Mouse (Mus musculus): ENCODE results near the gene Cp. TPM values are rescaled to one million over a fixed set of nuclear protein-coding genes. Genes with fewer than 3 reads are reported as not detected.
"Not testable (repeated sequence)": the region's sequence is repeated elsewhere in the genome, so short reads cannot be mapped to it uniquely, and the experiment has no call there.

The Cp gene
- total RNA-seq (2012; rRNA removed) (3.8 and 4.8 TPM in 2 replicates), total RNA-seq (2014; rRNA removed) (0.28 and 0.54 TPM in 2 replicates), polyA plus RNA-seq (2012; ENCODE audit: insufficient read length, low read depth) (0.33 TPM in 1 of 2 replicates, not detected in the other)

DNA sequence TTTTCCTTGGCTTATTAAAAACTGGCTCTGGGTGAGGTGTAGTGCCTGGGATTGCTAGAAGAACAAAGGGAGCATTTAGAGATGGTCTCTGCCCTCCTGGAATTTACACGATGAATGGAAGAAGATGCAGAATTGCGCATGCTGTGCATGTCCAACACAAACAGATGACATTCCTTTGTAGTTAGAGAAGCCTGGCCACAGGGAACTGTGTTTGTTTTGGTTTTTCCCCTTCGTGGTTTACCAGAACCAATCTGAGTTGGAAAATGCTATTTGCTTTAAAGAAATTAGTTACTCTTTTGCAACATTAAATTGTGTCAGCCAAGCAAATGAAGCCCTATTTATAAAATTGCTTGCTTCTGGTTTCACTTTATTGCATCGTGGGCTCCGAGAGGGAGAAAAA, at the start of gene Cp:
Cp (plus strand) TSS at position 170 of the 400 bp plus-strand sequence.
- peak within 1 kb of the TSS; percentile 70 for H3K4me2 ChIP-seq (ENCODE audit: insufficient read depth, low read depth, poor library complexity, severe bottlenecking)
- H3K27ac ChIP-seq (ENCODE audit: insufficient read depth, low read depth): no peak within 1 kb of the TSS
- no peaks in the 10 kb centered on the region for H3K36me3 ChIP-seq (replicated peaks in 1 of 2; ENCODE audit: control insufficient read depth in 1 of 2, insufficient read depth in 1 of 2, low read length in 1 of 2)

DNA sequence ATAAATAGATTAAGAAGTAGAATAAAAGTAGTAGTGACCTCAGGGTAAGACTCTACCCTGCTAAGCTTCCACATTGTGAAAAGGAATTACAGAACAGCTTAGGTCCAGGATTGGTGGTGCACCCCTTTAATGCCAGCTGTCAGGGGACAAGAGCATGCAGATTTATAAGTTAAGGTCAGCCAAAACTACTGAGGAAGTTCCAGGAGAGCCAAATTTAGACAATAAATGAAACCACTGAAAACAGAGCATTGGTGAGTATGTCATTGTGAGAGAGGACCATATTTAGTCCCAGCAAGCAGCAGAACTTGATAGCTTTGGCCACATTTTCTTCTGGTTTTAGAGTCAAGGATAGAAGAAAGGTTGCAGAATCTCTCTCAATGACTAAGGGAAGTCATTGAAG, 8.3 kb upstream of the Cp start:
- Histone ChIP-seq H3K36me3 (replicated peaks in 1 of 2; ENCODE audit: control insufficient read depth in 1 of 2, insufficient read depth in 1 of 2, low read length in 1 of 2) (no peaks in the 10 kb centered on the region), H3K4me1 (ENCODE audit: control insufficient read depth in 1 of 2, insufficient read depth in 2 of 2) (peaks cover 11 to 15% of the 10 kb centered on the region in 2 experiments; a peak in 3 of 4 replicates), H3K4me2 (ENCODE audit: insufficient read depth, low read depth, poor library complexity, severe bottlenecking) (peak overlapping the region; percentile 50), H3K27me3 (replicated peaks) (no peaks in the 10 kb centered on the region), H3K9ac (ENCODE audit: insufficient read depth, low read depth) (no peak overlapping the region), H3K79me2 (replicated peaks; ENCODE audit: control insufficient read depth, extremely low read depth, insufficient read depth, poor library complexity, severe bottlenecking) (no peaks in the 10 kb centered on the region), H3K9me3 (replicated peaks; ENCODE audit: low read length) (no peaks in the 10 kb centered on the region), H3K27ac (ENCODE audit: insufficient read depth, low read depth) (no peak overlapping the region), H3K4me3 (replicated peaks in 1 of 3; ENCODE audit: low read depth in 2 of 3, low read length in 2 of 3, poor library complexity in 1 of 3) (no peak overlapping the region)
- TF ChIP-seq RAD21 (IDR thresholded peaks at IDR 0.05; ENCODE audit: low read depth, low read length): no peak
- TF ChIP-seq IRF4 (IDR thresholded peaks at IDR 0.05; ENCODE audit: low read depth, low read length): peak; percentile 53; the same call in 1 of the 2 replicates
- no peak for TF ChIP-seq RCOR1 (conservative IDR thresholded peaks at IDR 0.05; ENCODE audit: low read depth, low read length)
- TF ChIP-seq MEF2A (IDR thresholded peaks at IDR 0.05; ENCODE audit: borderline replicate concordance, low read depth, low read length): peak; percentile 94
- TF ChIP-seq EP300 (IDR thresholded peaks at IDR 0.05; ENCODE audit: low read length): peak; percentile 45; the same call in 1 of the 2 replicates
- TF ChIP-seq USF1 (IDR thresholded peaks at IDR 0.05; ENCODE audit: low read depth, low read length): no peak
- TF ChIP-seq GABPA (IDR thresholded peaks at IDR 0.05; ENCODE audit: insufficient replicate concordance, low read depth, low read length): no peak
- TF ChIP-seq MXI1 (IDR thresholded peaks at IDR 0.05; ENCODE audit: low read depth, low read length): no peak
- TF ChIP-seq UBTF (IDR thresholded peaks at IDR 0.05; ENCODE audit: low read depth, low read length): no peak
- no peak for TF ChIP-seq USF2 (conservative IDR thresholded peaks at IDR 0.05; ENCODE audit: low read depth, low read length)
- TF ChIP-seq NELFE (IDR thresholded peaks at IDR 0.05; ENCODE audit: low read depth, low read length): no peak
- no peak for DNase-seq (ENCODE audit: extremely low read depth)
- dilution Hi-C loops (cut with MboI; ENCODE audit: extremely low pct_ligation_motif_present, extremely low pct_unique_long_range_greater_than_20kb, low sequenced_read_pairs) (no loop called here), in situ Hi-C loops (cut with MboI; ENCODE audit: low pct_ligation_motif_present, low pct_unique_long_range_greater_than_20kb, low sequenced_read_pairs) (no loop called here)

More for the DNA sequence above, at the start of gene Cp:
- H3K79me2 ChIP-seq (replicated peaks; ENCODE audit: control insufficient read depth, extremely low read depth, insufficient read depth, poor library complexity, severe bottlenecking): peaks cover 3% of the 10 kb centered on the region; the same call in 1 of the 2 replicates
- H3K9ac ChIP-seq (ENCODE audit: insufficient read depth, low read depth): peak within 1 kb of the TSS; percentile 74
- no peaks in the 10 kb centered on the region for H3K9me3 ChIP-seq (replicated peaks; ENCODE audit: low read length)
- peak within 1 kb of the TSS in 2 of 3 experiments; percentile 20 to 35 for H3K4me3 ChIP-seq (replicated peaks in 1 of 3; ENCODE audit: low read depth in 2 of 3, low read length in 2 of 3, poor library complexity in 1 of 3)
- DNase-seq (ENCODE audit: extremely low read depth): no peak
- in situ Hi-C loops (cut with MboI; ENCODE audit: low pct_ligation_motif_present, low pct_unique_long_range_greater_than_20kb, low sequenced_read_pairs) (no loop called here), dilution Hi-C loops (cut with MboI; ENCODE audit: extremely low pct_ligation_motif_present, extremely low pct_unique_long_range_greater_than_20kb, low sequenced_read_pairs) (no loop called here)
- TF ChIP-seq CHD1 (IDR thresholded peaks at IDR 0.05; ENCODE audit: low read depth, low read length) (no peak), IRF4 (IDR thresholded peaks at IDR 0.05; ENCODE audit: low read depth, low read length) (0 out of 2 replicates have a peak, but pooled peaks have one; percentile 19)
- peaks cover 6 to 13% of the 10 kb centered on the region in 2 experiments; a peak in 3 of 4 replicates for H3K4me1 ChIP-seq (ENCODE audit: control insufficient read depth in 1 of 2, insufficient read depth in 2 of 2)
- H3K27me3 ChIP-seq (replicated peaks): no peaks in the 10 kb centered on the region

DNA sequence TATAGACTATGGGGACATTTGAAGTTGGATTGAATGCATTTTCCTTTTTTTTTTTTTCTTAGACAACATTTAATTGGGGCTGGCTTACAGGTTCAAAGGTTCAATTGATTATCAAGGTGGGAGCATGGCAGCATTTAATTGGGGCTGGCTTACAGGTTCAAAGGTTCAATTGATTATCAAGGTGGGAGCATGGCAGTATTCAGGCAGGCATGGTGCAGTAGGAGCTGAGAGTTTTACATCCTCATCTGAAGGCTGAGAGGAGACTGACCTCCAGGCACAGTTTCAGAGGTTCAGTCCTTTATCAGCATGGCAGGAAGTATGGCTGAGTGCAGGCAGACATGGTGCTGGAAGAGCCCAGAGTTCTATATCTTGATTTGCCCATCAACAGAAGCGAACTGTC, 7.5 kb upstream of the Cp start:
- H3K27me3 ChIP-seq (replicated peaks); H3K79me2 ChIP-seq (replicated peaks; ENCODE audit: control insufficient read depth, extremely low read depth, insufficient read depth, poor library complexity, severe bottlenecking); DNase-seq (ENCODE audit: extremely low read depth); H3K27ac ChIP-seq (ENCODE audit: insufficient read depth, low read depth); H3K9me3 ChIP-seq (replicated peaks; ENCODE audit: low read length); H3K4me3 ChIP-seq (replicated peaks in 1 of 3; ENCODE audit: low read depth in 2 of 3, low read length in 2 of 3, poor library complexity in 1 of 3); H3K4me2 ChIP-seq (ENCODE audit: insufficient read depth, low read depth, poor library complexity, severe bottlenecking); in situ Hi-C loops (cut with MboI; ENCODE audit: low pct_ligation_motif_present, low pct_unique_long_range_greater_than_20kb, low sequenced_read_pairs); H3K36me3 ChIP-seq (replicated peaks in 1 of 2; ENCODE audit: control insufficient read depth in 1 of 2, insufficient read depth in 1 of 2, low read length in 1 of 2); H3K9ac ChIP-seq (ENCODE audit: insufficient read depth, low read depth); dilution Hi-C loops (cut with MboI; ENCODE audit: extremely low pct_ligation_motif_present, extremely low pct_unique_long_range_greater_than_20kb, low sequenced_read_pairs): not testable (repeated sequence)
- peaks cover 15 to 17% of the 10 kb centered on the region in 2 experiments; a peak in 3 of 4 replicates for H3K4me1 ChIP-seq (ENCODE audit: control insufficient read depth in 1 of 2, insufficient read depth in 2 of 2)
